Mouse (Mus musculus): ENCODE data around the gene Gatd1. TPM values are rescaled to one million over a fixed set of nuclear protein-coding genes. Genes with fewer than 3 reads are reported as not detected.
"Not testable (repeated sequence)": the region's sequence is repeated elsewhere in the genome, so short reads cannot be mapped to it uniquely, and the experiment has no call there.

The Gatd1 gene
- polyA plus RNA-seq, 1 experiment from 2014 or later, result 50.4 TPM

- no peaks in the 10 kb centered on the region for H3K9me3 ChIP-seq (replicated peaks)
- peaks cover 18% of the 10 kb centered on the region for H3K27me3 ChIP-seq (replicated peaks)
- peak overlapping the region; percentile 86 for H3K4me2 ChIP-seq
- peak overlapping the region; percentile 62 for H3K9ac ChIP-seq (replicated peaks)
- peaks cover 34% of the 10 kb centered on the region for H3K36me3 ChIP-seq
- peaks cover 24% of the 10 kb centered on the region for H3K4me1 ChIP-seq
- under 1% methylated on average over 23 of the region's 23 CpGs for WGBS
- peak overlapping the region; percentile 61 for H3K4me3 ChIP-seq (replicated peaks)
- peak; percentile 33 for ATAC-seq (ENCODE audit: low FRiP score)
- H3K27ac ChIP-seq (replicated peaks), result peak overlapping the region; percentile 68
Observed at GRCm38 (mm10) chr7:141455610-141456314, 41.8 kb upstream of the Gatd1 start.

DNA sequence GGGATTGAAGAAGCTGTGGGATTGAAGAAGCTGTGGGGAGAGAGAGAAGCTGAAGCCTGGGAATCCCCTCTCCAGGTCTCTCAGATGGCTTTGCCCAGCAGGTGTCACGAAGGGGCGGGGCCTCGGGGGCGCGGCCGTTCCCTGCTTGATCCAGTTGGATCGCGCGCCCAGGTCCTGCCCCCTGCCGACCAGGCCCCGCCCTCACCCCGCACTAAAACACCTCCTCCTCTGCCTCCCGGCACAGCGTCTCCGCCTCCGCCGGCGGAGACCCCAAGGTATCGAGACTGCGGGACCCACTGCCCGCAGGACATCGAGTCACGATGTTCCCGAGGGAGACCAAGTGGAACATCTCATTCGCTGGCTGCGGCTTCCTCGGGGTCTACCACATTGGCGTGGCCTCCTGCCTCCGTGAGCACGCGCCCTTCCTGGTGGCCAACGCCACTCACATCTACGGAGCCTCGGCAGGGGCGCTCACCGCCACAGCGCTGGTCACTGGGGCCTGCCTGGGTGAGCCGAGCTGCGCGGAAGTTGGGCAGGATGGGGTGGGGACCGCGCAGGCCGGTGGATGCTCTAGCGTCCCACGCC is 41.1 kb upstream of the Gatd1 start, which contains the start of gene Pnpla2:
Gene Pnpla2 (plus strand): TSS at position 232 of the 585 bp plus-strand sequence.
- peak; percentile 77 for ATAC-seq (ENCODE audit: low FRiP score)
- Histone ChIP-seq H3K4me1 (peaks cover 24% of the 10 kb centered on the region), H3K36me3 (peaks cover 41% of the 10 kb centered on the region), H3K27me3 (replicated peaks) (peaks cover 11% of the 10 kb centered on the region), H3K4me3 (replicated peaks) (peak within 1 kb of the TSS; percentile 61), H3K27ac (replicated peaks) (peak within 1 kb of the TSS; percentile 68), H3K4me2 (peak within 1 kb of the TSS; percentile 86), H3K9ac (replicated peaks) (peak within 1 kb of the TSS; percentile 62), H3K9me3 (replicated peaks) (no peaks in the 10 kb centered on the region)
- WGBS, result under 1% methylated on average over 45 of the region's 45 CpGs

GRCm38 (mm10) chr7:141453636-141454035 is 39.7 kb upstream of the Gatd1 start:
- H3K27me3 ChIP-seq (replicated peaks), result no peaks in the 10 kb centered on the region
- no peak overlapping the region for H3K27ac ChIP-seq (replicated peaks)
- WGBS, result 76% methylated on average over 2 of the region's 2 CpGs
- no peak overlapping the region for H3K4me3 ChIP-seq (replicated peaks)
- no peaks in the 10 kb centered on the region for H3K9me3 ChIP-seq (replicated peaks)
- H3K36me3 ChIP-seq, result peaks cover 36% of the 10 kb centered on the region
- ATAC-seq (ENCODE audit: low FRiP score), result no peak
- no peak overlapping the region for H3K4me2 ChIP-seq
- no peak overlapping the region for H3K9ac ChIP-seq (replicated peaks)
- H3K4me1 ChIP-seq, result peaks cover 30% of the 10 kb centered on the region

DNA sequence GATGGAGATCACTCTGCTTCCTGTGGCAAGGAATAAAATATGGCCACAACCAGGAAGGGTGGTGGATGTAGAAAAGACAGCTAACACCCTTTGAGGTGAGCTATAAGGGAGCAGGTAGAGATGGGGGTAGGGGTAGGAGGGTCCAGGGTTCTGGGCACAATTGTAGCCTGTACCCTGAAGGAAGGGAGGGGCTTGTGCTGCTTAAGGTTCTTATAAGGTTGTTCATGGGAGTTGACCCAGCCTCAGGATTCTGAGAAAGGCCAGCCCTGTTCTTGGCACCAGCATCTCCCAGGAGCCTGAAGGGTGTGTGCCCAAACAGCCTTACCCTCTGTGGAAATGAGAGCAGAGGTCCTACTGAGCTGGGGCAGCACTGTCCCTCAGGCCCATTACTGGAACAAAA is 38.0 kb upstream of the Gatd1 start:
- H3K9me3 ChIP-seq (replicated peaks), result no peaks in the 10 kb centered on the region
- H3K27ac ChIP-seq (replicated peaks), result no peak overlapping the region
- no peaks in the 10 kb centered on the region for H3K27me3 ChIP-seq (replicated peaks)
- H3K36me3 ChIP-seq, result peaks cover 38% of the 10 kb centered on the region
- ATAC-seq (ENCODE audit: low FRiP score), result no peak
- H3K4me2 ChIP-seq, result no peak overlapping the region
- no peak overlapping the region for H3K9ac ChIP-seq (replicated peaks)
- H3K4me1 ChIP-seq, result peaks cover 36% of the 10 kb centered on the region
- H3K4me3 ChIP-seq (replicated peaks), result no peak overlapping the region

DNA sequence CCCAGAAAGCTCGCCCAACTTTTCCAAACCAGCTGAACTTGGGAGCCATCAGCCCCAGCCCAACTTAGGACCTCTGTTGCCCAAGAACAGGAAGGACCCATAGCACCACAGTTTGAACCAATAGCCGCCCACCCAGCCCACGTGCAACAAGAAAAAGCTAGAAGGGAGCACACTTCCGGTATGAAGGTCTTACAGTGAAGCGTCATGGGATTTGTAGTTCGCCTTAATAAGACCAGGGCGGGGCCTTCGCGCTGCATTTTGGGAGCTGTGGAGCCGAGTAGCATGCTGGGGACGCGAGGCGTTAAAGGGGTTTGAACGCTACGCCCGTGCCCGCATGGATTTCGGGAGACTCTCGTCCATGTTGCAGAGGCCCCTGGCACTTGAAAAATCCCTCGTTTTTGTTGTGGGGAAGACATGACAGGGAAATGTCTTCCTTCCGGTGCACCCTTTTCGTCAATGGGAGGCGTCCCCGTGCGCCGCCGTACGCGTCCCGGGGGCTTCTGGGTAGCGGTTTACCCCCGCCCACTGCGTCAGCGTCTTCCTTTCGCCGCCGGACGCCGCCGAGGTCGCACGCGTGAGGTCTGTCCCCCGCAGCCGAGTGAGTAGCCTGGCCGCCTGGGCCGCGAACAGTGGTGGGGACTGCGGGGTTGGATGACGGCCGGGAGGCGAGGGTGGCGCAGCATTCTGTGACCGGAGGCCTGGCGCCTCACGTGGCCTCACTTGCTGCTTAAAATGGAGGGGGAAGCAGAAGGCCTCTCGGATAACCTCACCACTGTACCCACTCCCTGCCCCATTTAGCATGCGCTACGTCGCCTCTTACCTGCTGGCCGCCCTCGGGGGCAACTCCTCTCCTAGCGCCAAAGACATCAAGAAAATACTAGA is 33.4 kb upstream of the Gatd1 start, which contains the start of gene Rplp2:
Gene Rplp2 (plus strand): TSS at position 261 of the 882 bp plus-strand sequence.
- Histone ChIP-seq H3K4me1 (peaks cover 40% of the 10 kb centered on the region), H3K27me3 (replicated peaks) (no peaks in the 10 kb centered on the region), H3K36me3 (peaks cover 34% of the 10 kb centered on the region), H3K9me3 (replicated peaks) (no peaks in the 10 kb centered on the region), H3K4me2 (peak within 1 kb of the TSS; percentile 66), H3K4me3 (replicated peaks) (peak within 1 kb of the TSS; percentile 75), H3K27ac (replicated peaks) (peak within 1 kb of the TSS; percentile 96), H3K9ac (replicated peaks) (peak within 1 kb of the TSS; percentile 83)
- under 1% methylated on average over 62 of the region's 63 CpGs for WGBS
- peak; percentile 94 for ATAC-seq (ENCODE audit: low FRiP score)

DNA sequence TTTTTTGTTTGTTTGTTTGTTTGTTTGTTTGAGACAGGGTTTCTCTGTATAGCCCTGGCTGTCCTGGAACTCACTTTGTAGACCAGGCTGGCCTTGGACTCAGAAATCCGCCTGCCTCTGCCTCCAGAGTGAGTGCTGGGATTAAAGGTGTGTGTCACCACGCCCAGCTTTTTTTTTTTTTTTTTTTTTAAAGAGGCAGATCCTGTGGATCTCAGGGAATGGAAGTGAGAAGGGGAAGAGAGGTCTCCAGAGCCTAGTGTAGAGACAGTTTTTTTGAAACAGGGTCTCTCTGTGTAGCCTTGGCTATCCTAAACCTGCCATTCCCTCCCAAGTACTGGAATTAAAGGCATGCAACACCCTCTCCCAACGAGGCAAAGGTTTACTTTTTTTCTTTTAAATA is 32.4 kb upstream of the Gatd1 start:
- not testable (repeated sequence) for H3K4me3 ChIP-seq (replicated peaks); ATAC-seq (ENCODE audit: low FRiP score); H3K9me3 ChIP-seq (replicated peaks); H3K27me3 ChIP-seq (replicated peaks); H3K9ac ChIP-seq (replicated peaks)
- Histone ChIP-seq H3K36me3 (peaks cover 24% of the 10 kb centered on the region), H3K27ac (replicated peaks) (peak overlapping the region; percentile 96; the same call in 1 of the 2 replicates), H3K4me2 (peak overlapping the region; percentile 66), H3K4me1 (peaks cover 43% of the 10 kb centered on the region)
- WGBS, result 89% methylated on average over 3 of the region's 3 CpGs

- H3K4me1 ChIP-seq, result peaks cover 43% of the 10 kb centered on the region
- peak within 1 kb of the TSS; percentile 38 for H3K4me3 ChIP-seq (replicated peaks)
- H3K4me2 ChIP-seq, result peak within 1 kb of the TSS; percentile 68
- H3K27me3 ChIP-seq (replicated peaks), result no peaks in the 10 kb centered on the region
- H3K36me3 ChIP-seq, result 0 out of 2 replicates have a peak, but pooled peaks cover 4% of the 10 kb centered on the region
- WGBS, result under 1% methylated on average over 25 of the region's 25 CpGs
- H3K9me3 ChIP-seq (replicated peaks), result no peaks in the 10 kb centered on the region
- peak within 1 kb of the TSS; percentile 38; the same call in 1 of the 2 replicates for H3K9ac ChIP-seq (replicated peaks)
- no peak within 1 kb of the TSS for H3K27ac ChIP-seq (replicated peaks)
- ATAC-seq (ENCODE audit: low FRiP score), result no peak
Observed at GRCm38 (mm10) chr7:141443828-141444237, 29.9 kb upstream of the Gatd1 start, which contains the start of gene Pidd1. Pidd1 (minus strand) TSS chr7:141444025.

GRCm38 (mm10) chr7:141443081-141443821 is 29.3 kb upstream of the Gatd1 start:
- Histone ChIP-seq H3K4me2 (peak overlapping the region; percentile 68), H3K9me3 (replicated peaks) (no peaks in the 10 kb centered on the region), H3K36me3 (no peaks in the 10 kb centered on the region), H3K9ac (replicated peaks) (peak overlapping the region; percentile 38; the same call in 1 of the 2 replicates), H3K27me3 (replicated peaks) (no peaks in the 10 kb centered on the region), H3K4me1 (peaks cover 39% of the 10 kb centered on the region), H3K27ac (replicated peaks) (no peak overlapping the region), H3K4me3 (replicated peaks) (peak overlapping the region; percentile 38)
- ATAC-seq (ENCODE audit: low FRiP score), result no peak
- 25% methylated on average over 12 of the region's 12 CpGs for WGBS

DNA sequence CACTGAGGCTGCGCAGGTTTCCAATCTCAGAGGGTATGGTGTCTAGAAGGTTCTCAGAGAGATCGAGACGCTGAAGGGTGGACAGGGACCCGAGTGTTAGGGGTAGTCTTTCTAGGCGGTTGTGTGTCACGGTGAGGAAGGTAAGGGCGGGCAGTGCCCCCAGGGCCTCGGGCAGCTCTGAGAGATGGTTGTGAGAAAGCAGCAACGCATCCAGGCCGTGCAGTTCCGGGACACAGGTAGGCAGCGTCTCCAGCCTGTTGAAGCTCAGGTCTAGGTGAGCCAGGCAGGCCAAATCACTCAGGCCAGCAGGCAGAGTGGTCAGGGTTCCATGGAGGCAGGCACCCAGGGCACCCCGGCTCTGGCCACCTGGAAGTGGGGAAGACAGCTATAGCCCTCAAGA is 28.3 kb upstream of the Gatd1 start:
- Histone ChIP-seq H3K4me1 (peaks cover 43% of the 10 kb centered on the region), H3K4me2 (peak overlapping the region; percentile 68; the same call in 1 of the 2 replicates), H3K9ac (replicated peaks) (0 out of 2 replicates have a peak overlapping the region, but pooled peaks have one; percentile 7), H3K9me3 (replicated peaks) (no peaks in the 10 kb centered on the region), H3K36me3 (no peaks in the 10 kb centered on the region), H3K27me3 (replicated peaks) (no peaks in the 10 kb centered on the region), H3K4me3 (replicated peaks) (no peak overlapping the region), H3K27ac (replicated peaks) (no peak overlapping the region)
- 93% methylated on average over 13 of the region's 13 CpGs for WGBS
- no peak for ATAC-seq (ENCODE audit: low FRiP score)

- Histone ChIP-seq H3K4me2 (no peak overlapping the region), H3K27ac (replicated peaks) (no peak overlapping the region), H3K9ac (replicated peaks) (no peak overlapping the region), H3K9me3 (replicated peaks) (no peaks in the 10 kb centered on the region), H3K36me3 (no peaks in the 10 kb centered on the region), H3K4me3 (replicated peaks) (no peak overlapping the region), H3K4me1 (peaks cover 45% of the 10 kb centered on the region), H3K27me3 (replicated peaks) (no peaks in the 10 kb centered on the region)
- no peak for ATAC-seq (ENCODE audit: low FRiP score)
- WGBS, result 94% methylated on average over 9 of the region's 9 CpGs
Observed at GRCm38 (mm10) chr7:141441460-141441859, 27.5 kb upstream of the Gatd1 start.

GRCm38 (mm10) chr7:141440613-141441012 is 26.7 kb upstream of the Gatd1 start:
- Histone ChIP-seq H3K27me3 (replicated peaks) (no peaks in the 10 kb centered on the region), H3K9me3 (replicated peaks) (no peaks in the 10 kb centered on the region), H3K36me3 (no peaks in the 10 kb centered on the region), H3K4me1 (peaks cover 54% of the 10 kb centered on the region), H3K4me3 (replicated peaks) (no peak overlapping the region), H3K4me2 (no peak overlapping the region), H3K9ac (replicated peaks) (no peak overlapping the region), H3K27ac (replicated peaks) (no peak overlapping the region)
- 22% methylated on average over 6 of the region's 6 CpGs for WGBS
- ATAC-seq (ENCODE audit: low FRiP score), result no peak

Data from neural tube, embryonic 15.5 days (tissue).